Mouse (Mus musculus) heart, postnatal 10 days (tissue): ENCODE data around the gene Atm. TPM values are rescaled to one million over a fixed set of nuclear protein-coding genes. Genes with fewer than 3 reads are reported as not detected.

Experiments used
- DNase-seq, 2 experiments: peaks; one replicate each; pipeline ENCODE4 v3.0.0; 2021
- intact Hi-C: fragments of 180-260 bp; cut with DNase I; formaldehyde crosslinking; loops from one replicate; pipeline ENCODE4 v1.15.1; 2025
- microRNA-seq, 2 experiments: library from miRNA; unstranded; fragments of <30 nt; microRNA quantifications; one replicate each; pipeline ENCODE4 v1.2.0; 2022
- total RNA-seq, 2 experiments: library from RNA; stranded (reverse); gene quantifications; 2 replicates each; pipeline ENCODE4 v1.2.3; 2021

The Atm gene
- total RNA-seq, 2 experiments from 2014 or later, result 10.0 to 13.2 TPM

DNA sequence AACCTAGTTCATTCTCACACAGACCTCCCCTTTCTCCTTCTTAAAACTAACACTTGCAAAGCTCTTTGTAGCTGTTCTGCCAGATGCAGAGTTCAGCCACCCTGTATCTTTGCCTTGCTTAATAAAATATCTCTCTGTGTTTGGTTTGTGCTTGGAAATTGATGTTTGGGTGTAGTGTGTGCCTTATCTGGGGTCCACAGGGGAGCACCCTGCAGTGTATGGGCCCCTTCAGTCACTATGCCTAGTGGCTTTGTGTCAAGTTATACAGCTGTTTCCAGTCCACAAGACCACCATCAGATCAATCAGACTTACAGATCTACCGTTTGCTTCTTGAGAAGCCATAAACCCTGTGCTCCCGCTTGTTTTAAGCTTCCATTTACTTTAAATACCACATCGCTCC, 127.1 kb downstream of the Atm start:
- intact Hi-C loops, result no loop called here
- no peak for DNase-seq

DNA sequence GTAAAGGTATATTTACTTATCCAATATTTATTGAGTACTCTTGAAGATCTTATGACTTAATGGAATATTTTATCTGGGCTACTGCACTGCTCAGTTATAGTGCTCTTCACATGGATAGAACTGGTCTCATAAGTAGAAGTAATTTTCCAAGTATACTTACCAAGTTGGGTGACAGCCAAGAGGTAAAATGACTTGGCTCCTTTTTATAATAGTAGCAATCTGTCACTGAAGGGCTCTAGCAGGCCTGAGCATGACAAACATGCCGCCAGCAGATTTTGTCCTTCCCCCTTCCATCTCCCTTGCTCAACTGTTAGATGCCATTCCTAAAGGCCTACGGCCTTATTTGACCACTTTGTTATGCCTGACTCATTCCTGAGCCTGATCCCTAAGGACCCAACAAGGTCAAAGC, 127.6 kb downstream of the Atm start:
- intact Hi-C loops, result no loop called here
- DNase-seq, result no peak

DNA sequence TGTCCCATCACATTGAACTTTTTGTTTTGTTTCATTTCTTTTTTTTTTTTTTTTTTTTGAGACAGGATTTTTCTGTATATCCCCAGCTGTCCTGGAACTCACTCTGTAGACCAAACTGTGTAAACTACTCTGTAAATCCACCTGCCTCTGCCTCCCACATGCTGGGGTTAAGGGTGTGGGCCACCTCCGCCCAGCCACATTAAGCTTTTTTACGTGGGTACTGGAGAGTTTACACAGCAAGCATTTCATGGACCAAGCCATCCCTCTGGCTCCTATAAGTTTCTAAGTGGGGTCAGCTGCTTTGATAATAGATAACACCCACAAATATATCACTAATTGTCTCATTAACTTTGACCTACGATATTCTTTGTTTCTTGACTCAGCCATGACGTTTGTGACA, 128.0 kb downstream of the Atm start:
- DNase-seq, result no peak
- intact Hi-C loops, result no loop called here

DNA sequence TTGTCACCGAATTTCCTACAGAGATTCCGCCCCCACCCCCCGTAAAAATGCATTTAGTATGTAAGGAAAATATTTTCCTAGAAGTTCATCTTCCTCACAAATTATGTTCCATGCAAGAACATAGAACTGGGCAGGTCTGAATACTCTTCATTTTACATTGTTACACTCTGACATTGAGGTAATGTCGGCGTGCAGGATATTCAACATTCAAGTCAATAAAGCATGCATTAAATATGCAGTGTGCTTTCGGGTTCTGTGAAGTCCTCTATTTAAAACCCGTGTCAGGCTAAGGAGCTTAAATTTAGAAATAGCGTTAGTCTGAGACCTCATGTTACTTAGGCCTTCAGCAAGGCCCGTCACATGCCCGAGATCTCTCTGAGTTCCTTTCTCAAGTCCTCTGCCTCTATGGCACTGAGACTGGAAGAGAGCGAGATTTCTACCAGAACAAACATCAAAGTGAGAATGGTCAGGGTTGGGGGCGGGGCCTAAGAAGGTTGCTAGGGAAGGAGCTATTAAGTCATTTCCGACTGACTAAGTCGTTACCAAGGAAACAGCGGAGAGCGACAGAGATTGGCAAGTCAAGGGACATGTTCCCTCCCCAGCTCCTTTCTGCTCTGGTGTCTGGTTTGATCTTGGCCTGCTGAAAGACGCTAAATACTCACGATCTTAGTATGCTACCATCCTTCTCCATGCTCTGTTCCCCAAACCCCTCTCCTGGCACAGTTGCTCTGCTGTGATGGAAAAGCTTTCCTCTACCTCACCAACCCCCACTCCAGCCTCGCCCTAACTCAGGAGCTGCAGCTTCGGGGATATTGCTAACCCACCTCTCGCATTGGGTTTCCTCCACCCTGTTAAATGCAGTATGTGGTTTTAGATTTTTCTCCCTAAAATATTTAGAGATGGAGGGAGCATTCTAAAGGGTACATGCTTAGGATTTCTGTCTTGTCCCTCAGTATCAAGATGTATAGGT, 131.5 kb downstream of the Atm start:
- intact Hi-C loops, result no loop called here
- DNase-seq, result peak; percentile 72 to 76

DNA sequence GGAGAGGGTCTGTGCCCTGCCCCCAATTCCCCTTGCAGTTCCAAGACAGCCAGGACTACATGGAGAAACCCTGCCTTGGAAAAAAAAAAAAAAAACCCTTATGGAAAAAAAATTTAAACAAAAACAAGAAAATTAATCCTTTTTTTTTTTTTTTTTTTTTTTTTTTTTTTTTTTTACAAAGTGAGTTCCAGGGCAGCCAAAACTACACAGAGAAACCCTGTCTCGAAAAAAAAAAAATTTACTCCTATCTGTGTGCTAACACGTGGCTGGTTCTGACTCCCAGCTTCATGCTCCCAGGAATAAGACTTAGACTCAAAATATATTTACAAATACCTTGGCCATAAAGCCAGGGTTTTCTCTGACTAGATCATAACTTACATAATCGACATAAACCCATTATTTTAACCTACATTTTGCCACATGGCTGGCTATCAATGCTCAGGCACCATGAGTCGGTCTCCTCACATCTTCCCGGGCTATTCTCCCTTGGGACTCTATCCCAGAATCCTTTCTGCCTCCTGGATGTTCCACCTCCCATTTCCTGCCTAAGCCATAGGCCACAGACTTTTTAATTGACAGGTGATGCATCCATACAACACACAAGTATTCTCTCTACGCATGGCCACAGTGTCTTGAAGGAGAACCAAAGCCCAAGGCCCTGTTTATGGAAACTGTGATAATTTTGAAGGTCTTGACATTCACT, 132.3 kb downstream of the Atm start:
- intact Hi-C loops, result no loop called here
- DNase-seq, result no peak

DNA sequence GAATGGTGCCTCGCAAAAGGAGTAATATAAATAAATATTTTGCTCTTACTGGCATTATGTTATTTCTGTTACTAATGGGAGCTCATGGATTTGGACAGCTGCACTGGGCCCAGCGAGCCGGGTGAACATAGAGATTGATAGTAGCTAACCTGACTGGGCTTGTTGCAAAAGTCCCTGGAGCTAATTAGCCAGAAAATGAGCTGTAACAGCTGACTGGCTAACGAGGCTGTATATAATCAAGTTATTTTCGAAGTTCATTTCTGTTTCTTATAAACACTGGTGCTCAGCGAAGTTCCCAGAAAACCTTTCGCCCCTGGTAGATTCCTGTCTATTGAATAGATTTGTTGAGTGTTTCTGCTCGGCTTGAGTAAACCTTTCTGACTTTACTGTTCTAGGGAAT, 133.5 kb downstream of the Atm start:
- intact Hi-C loops, result no loop called here
- DNase-seq, result no peak

DNA sequence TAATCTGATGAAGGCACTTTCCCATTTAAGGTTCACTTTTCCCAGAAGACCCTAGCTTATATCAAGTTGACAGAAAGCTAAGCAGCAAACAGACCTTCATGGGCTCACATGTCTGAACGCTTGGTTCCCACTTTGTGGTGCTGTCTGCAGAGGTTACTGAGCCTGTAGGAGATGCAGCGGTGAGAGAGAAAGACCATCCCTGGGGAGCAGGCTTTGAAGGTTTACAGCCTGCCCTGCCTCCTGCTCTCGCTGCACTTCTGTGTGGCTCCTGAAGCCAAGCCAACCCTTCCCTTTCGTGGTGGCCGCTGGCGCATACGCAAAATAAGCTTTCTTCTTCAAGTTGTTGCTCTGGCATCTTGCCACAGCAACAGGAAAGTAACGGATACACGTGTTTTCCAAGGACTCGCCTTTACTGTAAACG, 134.2 kb downstream of the Atm start, which contains the start of gene 4930550C14Rik:
TSS of gene 4930550C14Rik (plus strand) at position 35 of the 421 bp plus-strand sequence.
- DNase-seq, result peak; percentile 54 to 64
- intact Hi-C loops, result no loop called here

DNA sequence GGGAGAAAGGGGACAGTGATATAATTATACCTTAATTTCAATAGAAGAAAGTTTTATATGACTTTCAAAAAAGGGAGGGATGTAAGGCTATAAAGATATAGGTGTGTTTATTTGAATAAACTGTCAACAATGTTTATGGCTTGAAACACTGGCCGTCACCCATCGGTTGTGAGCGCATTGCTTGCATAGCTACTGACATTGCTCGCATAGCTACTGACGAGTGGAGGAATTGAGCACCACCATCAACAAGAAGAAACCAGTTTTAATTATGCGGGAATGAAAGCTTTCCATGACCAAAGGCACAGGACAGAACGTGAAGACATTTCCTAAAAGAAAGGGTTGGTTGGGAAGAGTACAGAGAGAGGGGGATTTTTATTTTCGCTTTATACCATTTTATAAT, 135.4 kb downstream of the Atm start:
- intact Hi-C loops, result no loop called here
- no peak for DNase-seq

DNA sequence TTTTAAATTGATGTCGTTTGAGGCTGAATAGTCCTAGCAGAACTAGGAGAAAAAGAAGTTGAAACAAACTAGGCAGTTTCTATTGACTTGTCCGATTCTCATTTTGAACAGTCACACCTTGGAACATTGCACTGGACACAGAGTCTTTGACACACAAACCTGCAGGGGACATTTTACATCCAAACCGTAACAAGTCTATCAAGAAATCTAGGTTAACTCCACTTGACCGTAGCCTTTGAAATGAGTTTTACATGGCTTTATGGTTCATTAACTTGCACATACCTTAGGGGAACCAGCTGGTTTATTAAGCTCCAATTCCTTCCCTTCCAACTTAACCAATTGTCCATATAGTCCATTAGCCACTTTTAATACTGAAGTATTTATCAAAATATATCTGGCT, 135.8 kb downstream of the Atm start:
- no peak for DNase-seq
- intact Hi-C loops, result no loop called here

DNA sequence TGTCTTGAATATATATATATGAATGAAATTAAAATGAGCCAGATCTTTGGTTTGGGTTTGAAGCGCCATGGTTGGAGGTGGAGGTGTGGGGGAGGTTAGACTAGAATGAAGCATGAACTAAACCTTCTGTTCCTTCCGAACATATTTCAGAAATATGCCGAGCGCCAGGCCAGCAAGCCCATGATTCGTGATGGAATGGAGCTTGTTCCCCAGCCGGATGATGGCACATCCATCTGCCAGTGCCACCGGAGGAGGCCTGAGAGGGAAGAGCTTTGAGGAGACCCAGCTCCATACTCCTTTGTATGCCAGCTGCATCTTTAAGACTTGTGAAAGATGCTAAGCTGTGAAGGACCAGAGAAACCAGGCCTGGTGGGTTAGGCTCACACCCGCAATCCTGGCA, 137.0 kb downstream of the Atm start:
- no peak for DNase-seq
- intact Hi-C loops, result no loop called here

DNA sequence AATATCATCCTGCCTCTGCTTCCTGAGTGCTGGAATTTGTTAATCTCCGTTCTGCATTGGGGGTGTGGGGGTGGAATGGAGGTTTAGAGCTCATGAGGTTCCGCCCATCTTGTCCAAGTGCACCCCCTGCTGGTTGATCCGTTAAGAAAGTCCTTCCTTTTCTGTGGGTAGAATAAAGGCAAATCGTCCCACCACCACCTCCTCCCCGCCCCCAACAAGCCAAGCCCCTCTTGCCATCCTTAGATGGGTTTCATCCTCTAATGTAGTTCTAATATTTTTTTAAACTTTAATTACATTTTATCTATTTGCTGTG, 138.2 kb downstream of the Atm start:
- DNase-seq, result peak; percentile 48 to 73
- intact Hi-C loops, result loop anchor here (1.0 kb wide), 1 partner anchor 144 kb away; no protein-coding TSS in a partner anchor

DNA sequence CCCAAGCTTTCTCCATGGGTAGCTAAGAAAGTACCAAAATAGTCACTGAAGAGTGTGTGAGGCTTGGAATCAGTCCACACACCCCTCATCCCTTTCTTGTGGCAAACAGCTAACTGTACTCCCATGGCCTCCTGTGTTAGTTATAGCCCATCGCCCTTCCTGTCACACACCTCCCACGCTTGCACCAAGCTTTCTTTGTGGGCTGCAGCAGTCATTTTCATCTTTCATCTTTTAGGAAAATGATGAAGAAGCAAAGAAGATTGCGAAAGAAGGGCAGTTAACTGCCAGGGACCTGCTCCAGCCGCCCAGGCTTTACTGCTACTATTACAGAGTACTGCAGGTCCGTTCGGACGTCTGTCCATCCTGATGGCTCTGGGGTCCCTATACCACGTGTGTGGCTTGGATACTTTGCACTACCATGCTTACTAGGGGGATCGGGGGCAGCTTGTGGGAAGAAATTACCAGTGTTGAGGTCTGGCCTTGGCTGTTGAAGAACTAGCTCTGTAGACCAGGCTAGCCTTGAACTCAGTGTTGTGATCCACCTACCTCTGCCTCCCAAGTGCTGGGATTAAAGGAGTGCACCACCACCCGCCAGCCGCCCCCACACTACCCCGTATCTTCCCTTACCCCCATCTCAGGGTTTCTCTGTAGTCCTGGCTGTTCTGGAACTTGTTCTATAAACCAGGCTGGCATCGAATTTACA, 138.7 kb downstream of the Atm start:
- DNase-seq, result no peak
- intact Hi-C loops, result loop anchor here (1.0 kb wide), 1 partner anchor 144 kb away; no protein-coding TSS in a partner anchor

DNA sequence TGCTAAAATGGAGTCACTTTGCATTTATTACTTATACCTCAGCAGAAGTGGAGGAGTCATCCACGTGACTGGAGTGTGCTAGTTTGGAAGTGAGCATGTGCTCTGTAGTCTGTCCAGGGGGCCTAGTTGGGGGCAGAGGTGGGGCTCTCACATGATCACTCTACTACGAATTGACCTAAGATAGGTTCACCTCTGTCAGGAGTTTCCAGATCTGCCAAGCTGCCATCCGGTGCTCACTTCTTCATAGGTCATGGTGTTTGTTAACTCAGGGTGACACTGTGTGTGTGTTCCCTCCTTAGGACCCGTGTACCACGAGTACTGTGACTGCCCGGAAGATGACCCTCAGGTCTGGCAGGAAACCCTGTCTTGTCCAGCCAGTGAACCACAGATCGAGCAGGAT, 146.4 kb downstream of the Atm start:
- no peak for DNase-seq
- intact Hi-C loops, result no loop called here

Small RNA genes within 50 kb of the gene (microRNA-seq; reads per million reads assigned to microRNA genes)
- 0 reads per million in 2 experiments for gene Mir130c

Other genes with a start within 250 kb of the Atm start
- gene Exph5, start 235.1 kb downstream of the Atm start, total RNA-seq, result under 1 TPM; 0.24 to 0.45 TPM
- gene Kdelc2, start 152.7 kb downstream of the Atm start, total RNA-seq, result 10 to 100 TPM; 15.0 to 17.8 TPM
- gene 4930550C14Rik, start 134.4 kb downstream of the Atm start, total RNA-seq, result under 1 TPM; 0.25 to 0.48 TPM
- gene Npat, start 307 bp upstream of the Atm start, total RNA-seq, result 10 to 100 TPM; 11.1 to 12.0 TPM
- 100 to 1,000 TPM; 302 to 307 TPM for gene Acat1, start 73.6 kb upstream of the Atm start, total RNA-seq
- 10 to 100 TPM; 46.1 to 49.2 TPM for gene Cul5, start 133.3 kb upstream of the Atm start, total RNA-seq
- under 1 TPM; 0.07 to 0.12 TPM for gene Rab39, start 169.5 kb upstream of the Atm start, total RNA-seq
- gene Slc35f2, start 234.8 kb upstream of the Atm start, total RNA-seq, result under 1 TPM in 1 of 2 experiments, not detected in 1; 0.29 TPM